Mouse (Mus musculus): Measurements from ENCODE around the gene Bhlha9. TPM values are rescaled to one million over a fixed set of nuclear protein-coding genes. Genes with fewer than 3 reads are reported as not detected.

The Bhlha9 gene
- polyA plus RNA-seq, 1 experiment from 2014 or later: 0.16 TPM

DNA sequence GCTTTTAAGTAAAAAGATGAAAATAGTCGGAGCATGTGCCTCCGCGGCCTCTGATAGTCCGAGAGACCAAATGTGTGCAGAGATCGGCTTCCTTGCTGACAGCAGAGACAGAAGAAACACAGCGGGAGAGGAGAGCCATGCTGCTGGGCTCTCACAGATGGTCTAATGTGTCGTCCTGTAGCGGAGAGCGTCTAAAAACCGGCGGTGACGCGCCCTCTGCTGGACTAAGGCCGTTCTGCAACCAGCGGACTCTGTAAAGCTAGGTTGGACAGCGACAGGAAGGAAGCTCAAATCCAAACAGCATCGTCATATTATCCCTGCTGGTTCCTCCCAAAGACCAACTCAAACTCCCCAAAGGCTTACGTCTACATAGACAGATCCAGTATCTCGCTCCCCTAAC is 26.3 kb upstream of the Bhlha9 start:
- Histone ChIP-seq H3K36me3 (ENCODE audit: insufficient read depth, low read length) (no peaks in the 10 kb centered on the region), H3K9ac (ENCODE audit: low read depth, low read length) (no peak overlapping the region), H3K4me3 (replicated peaks; ENCODE audit: low read depth, low read length) (peak overlapping the region; percentile 11; the same call in 1 of the 2 replicates)

GRCm38 (mm10) chr11:76647062-76647461 is 25.2 kb upstream of the Bhlha9 start:
- DNase-seq (ENCODE audit: low spot score): no peak
- Histone ChIP-seq H3K4me2 (ENCODE audit: low read length) (peak overlapping the region; percentile 39), H3K27ac (no peak overlapping the region), H3K27me3 (ENCODE audit: insufficient read depth, low read length) (no peaks in the 10 kb centered on the region), H3K4me3 (replicated peaks; ENCODE audit: low read depth, low read length) (no peak overlapping the region), H3K4me1 (replicated peaks; ENCODE audit: insufficient read depth, low read length) (no peaks in the 10 kb centered on the region; the same call in 1 of the 2 replicates), H3K9me3 (replicated peaks; ENCODE audit: low read length) (no peaks in the 10 kb centered on the region), H3K36me3 (ENCODE audit: insufficient read depth, low read length) (no peaks in the 10 kb centered on the region), H3K9ac (ENCODE audit: low read depth, low read length) (no peak overlapping the region; the same call in 1 of the 2 replicates)
- ATAC-seq (replicated peaks; ENCODE audit: low FRiP score, low read depth): no peak
- TF ChIP-seq CTCF (IDR thresholded peaks at IDR 0.05; ENCODE audit: low read depth): no peak
- 11% methylated on average over 7 of the region's 7 CpGs for WGBS

More for the DNA sequence above, 26.3 kb upstream of the Bhlha9 start:
- Histone ChIP-seq H3K4me2 (ENCODE audit: low read length) (peak overlapping the region; percentile 58), H3K9me3 (replicated peaks; ENCODE audit: low read length) (no peaks in the 10 kb centered on the region), H3K4me1 (replicated peaks; ENCODE audit: insufficient read depth, low read length) (no peaks in the 10 kb centered on the region; the same call in 1 of the 2 replicates), H3K27ac (no peak overlapping the region), H3K27me3 (ENCODE audit: insufficient read depth, low read length) (no peaks in the 10 kb centered on the region)
- WGBS: 0% methylated on average over 19 of the region's 19 CpGs
- DNase-seq (ENCODE audit: low spot score) (peak; percentile 95), ATAC-seq (replicated peaks; ENCODE audit: low FRiP score, low read depth) (peak; percentile 40; the same call in 1 of the 2 replicates)
- peak; percentile 97 for TF ChIP-seq CTCF (IDR thresholded peaks at IDR 0.05; ENCODE audit: low read depth)

- ATAC-seq (replicated peaks; ENCODE audit: low FRiP score, low read depth) (no peak), DNase-seq (ENCODE audit: low spot score) (peak; percentile 86)
- H3K4me3 ChIP-seq (replicated peaks; ENCODE audit: low read depth, low read length): no peak overlapping the region
- no peaks in the 10 kb centered on the region for H3K36me3 ChIP-seq (ENCODE audit: insufficient read depth, low read length)
- 3% methylated on average over 9 of the region's 9 CpGs for WGBS
- H3K4me1 ChIP-seq (replicated peaks; ENCODE audit: insufficient read depth, low read length): no peaks in the 10 kb centered on the region; the same call in 1 of the 2 replicates
- TF ChIP-seq CTCF (IDR thresholded peaks at IDR 0.05; ENCODE audit: low read depth): peak; percentile 87
- no peaks in the 10 kb centered on the region for H3K9me3 ChIP-seq (replicated peaks; ENCODE audit: low read length)
- H3K4me2 ChIP-seq (ENCODE audit: low read length): peak overlapping the region; percentile 39
- H3K27ac ChIP-seq: no peak overlapping the region
- no peaks in the 10 kb centered on the region for H3K27me3 ChIP-seq (ENCODE audit: insufficient read depth, low read length)
- no peak overlapping the region; the same call in 1 of the 2 replicates for H3K9ac ChIP-seq (ENCODE audit: low read depth, low read length)
Measured at GRCm38 (mm10) chr11:76647500-76647899, 24.8 kb upstream of the Bhlha9 start.

- DNase-seq (ENCODE audit: low spot score): no peak
Measured at GRCm38 (mm10) chr11:76650862-76651560, 21.3 kb upstream of the Bhlha9 start.

GRCm38 (mm10) chr11:76652838-76653334 is 19.4 kb upstream of the Bhlha9 start:
- 28% methylated on average over 3 of the region's 3 CpGs for WGBS
- TF ChIP-seq CTCF (IDR thresholded peaks at IDR 0.05; ENCODE audit: low read depth): no peak

More at GRCm38 (mm10) chr11:76650862-76651560, 21.3 kb upstream of the Bhlha9 start:
- no peaks in the 10 kb centered on the region for H3K9me3 ChIP-seq (replicated peaks; ENCODE audit: low read length)
- no peak for ATAC-seq (replicated peaks; ENCODE audit: low FRiP score, low read depth)
- 56% methylated on average over 14 of the region's 14 CpGs for WGBS
- H3K4me2 ChIP-seq (ENCODE audit: low read length): no peak overlapping the region
- H3K36me3 ChIP-seq (ENCODE audit: insufficient read depth, low read length): no peaks in the 10 kb centered on the region
- H3K9ac ChIP-seq (ENCODE audit: low read depth, low read length): no peak overlapping the region
- H3K27me3 ChIP-seq (ENCODE audit: insufficient read depth, low read length): no peaks in the 10 kb centered on the region
- no peaks in the 10 kb centered on the region; the same call in 1 of the 2 replicates for H3K4me1 ChIP-seq (replicated peaks; ENCODE audit: insufficient read depth, low read length)
- H3K27ac ChIP-seq: no peak overlapping the region
- TF ChIP-seq CTCF (IDR thresholded peaks at IDR 0.05; ENCODE audit: low read depth): no peak
- no peak overlapping the region for H3K4me3 ChIP-seq (replicated peaks; ENCODE audit: low read depth, low read length)

GRCm38 (mm10) chr11:76655106-76655505 is 17.2 kb upstream of the Bhlha9 start:
- Histone ChIP-seq H3K9me3 (replicated peaks; ENCODE audit: low read length) (no peaks in the 10 kb centered on the region), H3K27me3 (ENCODE audit: insufficient read depth, low read length) (no peaks in the 10 kb centered on the region), H3K4me1 (replicated peaks; ENCODE audit: insufficient read depth, low read length) (no peaks in the 10 kb centered on the region), H3K4me2 (ENCODE audit: low read length) (peak overlapping the region; percentile 42), H3K36me3 (ENCODE audit: insufficient read depth, low read length) (no peaks in the 10 kb centered on the region), H3K4me3 (replicated peaks; ENCODE audit: low read depth, low read length) (no peak overlapping the region), H3K27ac (no peak overlapping the region), H3K9ac (ENCODE audit: low read depth, low read length) (no peak overlapping the region)
- TF ChIP-seq CTCF (IDR thresholded peaks at IDR 0.05; ENCODE audit: low read depth): peak; percentile 85
- WGBS: 6% methylated on average over 10 of the region's 10 CpGs
- DNase-seq (ENCODE audit: low spot score) (peak; percentile 90), ATAC-seq (replicated peaks; ENCODE audit: low FRiP score, low read depth) (no peak)

More at GRCm38 (mm10) chr11:76652838-76653334, 19.4 kb upstream of the Bhlha9 start:
- H3K4me1 ChIP-seq (replicated peaks; ENCODE audit: insufficient read depth, low read length): no peaks in the 10 kb centered on the region
- no peak for DNase-seq (ENCODE audit: low spot score)
- H3K36me3 ChIP-seq (ENCODE audit: insufficient read depth, low read length): no peaks in the 10 kb centered on the region
- H3K27ac ChIP-seq: no peak overlapping the region
- no peak overlapping the region for H3K4me3 ChIP-seq (replicated peaks; ENCODE audit: low read depth, low read length)
- H3K27me3 ChIP-seq (ENCODE audit: insufficient read depth, low read length): no peaks in the 10 kb centered on the region
- ATAC-seq (replicated peaks; ENCODE audit: low FRiP score, low read depth): no peak
- H3K4me2 ChIP-seq (ENCODE audit: low read length): no peak overlapping the region
- no peak overlapping the region for H3K9ac ChIP-seq (ENCODE audit: low read depth, low read length)
- no peaks in the 10 kb centered on the region for H3K9me3 ChIP-seq (replicated peaks; ENCODE audit: low read length)

Measured in kidney, postnatal 0 days (tissue).